Mouse (Mus musculus) urinary bladder, postnatal 4 days (tissue): ENCODE measurements around the gene Tcl1.
A peak's percentile ranks its signal among the peaks of the same experiment; 100 is the strongest.
"Not testable (repeated sequence)": the region's sequence is repeated elsewhere in the genome, so short reads cannot be mapped to it uniquely, and the experiment has no call there.

Source experiments
- DNase-seq, 2 experiments: peaks; one replicate each; pipeline ENCODE4 v3.0.0; 2021 to 2022; ENCODE audit warnings: low spot score in 2 of 2

Gene Tcl1

GRCm38 (mm10) chr12:105222601-105223319 lies at the start of gene Tcl1:
Tcl1 (minus strand) TSS chr12:105222793.
- DNase-seq, result no peak

- no peak for DNase-seq
Measured at GRCm38 (mm10) chr12:105271016-105271965, 48.7 kb upstream of the Tcl1 start.

DNA sequence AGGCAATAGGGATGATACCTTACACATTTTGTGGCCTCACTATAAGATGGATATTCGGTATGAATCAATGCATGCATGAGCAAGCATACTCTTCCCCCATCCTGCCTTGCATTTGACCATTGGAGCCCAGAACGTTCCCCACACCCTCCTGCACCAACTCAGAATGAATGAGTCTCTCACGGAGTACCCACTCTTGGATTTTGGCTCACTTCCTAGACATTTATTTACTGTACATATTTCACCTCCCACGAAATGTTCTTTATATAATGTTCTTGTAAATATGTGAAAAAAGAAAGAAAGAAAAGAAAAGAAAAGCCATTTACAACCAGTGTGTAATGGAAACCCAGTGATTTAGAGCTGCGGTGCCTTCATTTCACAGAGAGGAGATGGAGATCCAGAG lies 44.5 kb upstream of the Tcl1 start:
- DNase-seq, result no peak

DNA sequence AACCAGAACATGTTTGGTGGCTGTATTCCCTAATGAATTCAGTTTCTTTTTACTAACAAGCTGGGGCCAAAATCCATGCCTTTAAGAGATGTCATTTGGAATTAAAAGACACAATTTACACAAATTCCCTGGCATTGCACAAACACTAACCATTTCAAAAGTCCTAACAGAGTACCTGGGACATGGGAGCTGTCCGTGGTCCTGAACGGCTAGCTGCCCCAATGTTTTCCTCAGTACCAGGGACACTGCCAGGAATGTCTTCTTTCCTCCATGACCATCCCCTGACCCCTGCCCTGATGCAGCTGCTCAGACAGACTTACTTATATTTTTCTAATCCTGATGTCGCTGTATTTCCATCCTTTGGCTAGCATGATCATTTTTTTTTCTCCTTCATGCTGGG lies 43.5 kb upstream of the Tcl1 start:
- no peak for DNase-seq

GRCm38 (mm10) chr12:105259221-105259620 lies 36.6 kb upstream of the Tcl1 start:
- DNase-seq, result no peak

GRCm38 (mm10) chr12:105258787-105259186 lies 36.2 kb upstream of the Tcl1 start:
- DNase-seq, result no peak

DNA sequence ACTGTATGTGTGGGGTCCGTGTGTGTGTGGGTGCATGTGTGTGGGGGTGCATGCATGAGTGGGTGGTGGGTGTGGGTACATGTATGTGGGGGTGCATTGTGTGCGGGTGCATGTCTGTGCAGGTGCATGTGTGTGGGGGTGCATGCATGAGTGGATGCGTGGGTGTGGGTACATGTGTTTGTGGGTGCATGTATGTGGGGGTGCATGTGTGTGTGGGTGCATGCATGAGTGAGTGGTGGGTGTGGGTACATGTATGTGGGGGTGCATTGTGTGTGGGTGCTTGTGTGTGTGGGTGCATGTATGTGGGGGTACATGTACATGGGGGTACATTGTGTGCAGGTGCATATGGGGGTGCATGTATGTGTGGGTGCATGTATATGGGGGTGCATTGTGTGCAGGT lies 31.2 kb upstream of the Tcl1 start:
- DNase-seq, result no peak

DNA sequence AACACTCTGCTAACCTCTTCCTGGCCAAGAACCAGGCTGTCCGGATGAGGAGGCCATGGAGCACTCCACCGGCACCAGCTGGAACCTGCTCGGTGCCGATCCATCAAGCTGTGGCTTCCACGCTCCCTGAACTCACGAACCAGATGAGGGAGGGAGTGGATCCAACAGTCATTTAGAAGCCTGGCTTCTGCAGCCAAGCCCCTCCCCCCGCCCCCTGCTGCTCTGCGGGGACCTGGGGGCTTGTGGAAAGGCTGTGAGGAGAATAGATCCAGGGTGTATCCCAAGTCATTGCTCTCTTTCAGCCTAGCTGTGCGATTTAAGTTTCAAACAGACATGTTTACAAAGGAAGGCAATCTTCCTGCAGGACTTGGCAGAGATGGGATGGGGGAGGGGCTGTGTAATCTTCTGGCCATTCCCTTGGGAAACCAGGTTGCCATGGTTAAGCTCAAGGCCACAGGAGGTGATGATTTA lies 26.2 kb upstream of the Tcl1 start:
- no peak for DNase-seq

GRCm38 (mm10) chr12:105239060-105239459 lies 16.5 kb upstream of the Tcl1 start:
- DNase-seq, result no peak

DNA sequence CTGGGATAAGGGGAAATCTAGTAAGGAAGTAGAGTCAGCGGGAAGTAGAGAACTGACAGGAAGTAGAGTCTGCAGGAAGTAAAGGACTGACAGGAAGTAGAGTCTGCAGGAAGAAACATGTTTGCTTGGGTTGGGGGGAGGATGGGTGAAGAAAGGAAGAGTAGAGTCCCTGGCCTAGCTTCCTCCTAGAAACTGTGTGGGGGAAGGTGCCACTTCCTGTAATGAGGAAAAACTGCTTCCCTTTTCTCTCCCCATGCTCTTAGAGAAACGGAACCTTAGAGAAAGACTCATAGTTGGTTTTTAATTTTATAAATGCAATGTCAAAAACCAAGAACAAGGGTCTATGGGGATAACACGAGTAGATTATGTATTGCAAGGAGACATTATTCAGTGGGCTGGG lies 12.5 kb upstream of the Tcl1 start:
- DNase-seq, result no peak

GRCm38 (mm10) chr12:105234362-105234761 lies 11.8 kb upstream of the Tcl1 start:
- no peak for DNase-seq

DNA sequence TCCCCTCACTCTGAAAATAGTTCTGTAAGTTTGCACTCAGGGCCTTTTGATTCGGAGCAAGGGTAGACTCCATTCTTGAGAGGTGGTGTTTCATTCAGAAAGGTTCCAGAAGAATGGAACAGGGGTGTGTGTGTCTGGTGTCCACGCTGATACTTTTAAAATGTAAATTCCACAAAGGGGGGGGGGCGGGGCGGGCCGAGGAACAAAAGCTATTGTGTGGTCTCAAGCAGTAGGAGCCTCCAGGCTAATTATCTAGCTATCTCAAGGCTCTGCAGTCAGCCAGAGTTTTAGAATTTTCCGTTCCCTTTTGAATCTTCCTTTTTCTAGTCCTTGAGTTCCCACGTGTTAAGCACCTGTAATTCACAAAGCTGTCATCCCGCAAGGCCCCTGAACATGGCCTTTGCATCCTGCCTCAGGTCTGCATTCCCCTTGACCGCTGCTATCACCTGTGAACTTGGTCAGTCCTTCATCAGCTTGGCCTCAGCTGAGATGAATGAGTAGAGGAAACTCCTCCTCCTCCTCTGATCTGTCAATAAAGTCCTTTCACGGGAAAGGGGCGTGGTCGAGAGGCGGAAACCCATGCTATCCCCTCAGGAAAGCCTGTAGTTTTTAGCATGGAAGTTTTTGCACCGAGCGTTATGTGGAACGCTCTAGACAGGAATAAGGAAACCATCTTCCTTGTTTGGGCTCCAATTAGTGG lies 2.2 kb upstream of the Tcl1 start:
- no peak for DNase-seq

DNA sequence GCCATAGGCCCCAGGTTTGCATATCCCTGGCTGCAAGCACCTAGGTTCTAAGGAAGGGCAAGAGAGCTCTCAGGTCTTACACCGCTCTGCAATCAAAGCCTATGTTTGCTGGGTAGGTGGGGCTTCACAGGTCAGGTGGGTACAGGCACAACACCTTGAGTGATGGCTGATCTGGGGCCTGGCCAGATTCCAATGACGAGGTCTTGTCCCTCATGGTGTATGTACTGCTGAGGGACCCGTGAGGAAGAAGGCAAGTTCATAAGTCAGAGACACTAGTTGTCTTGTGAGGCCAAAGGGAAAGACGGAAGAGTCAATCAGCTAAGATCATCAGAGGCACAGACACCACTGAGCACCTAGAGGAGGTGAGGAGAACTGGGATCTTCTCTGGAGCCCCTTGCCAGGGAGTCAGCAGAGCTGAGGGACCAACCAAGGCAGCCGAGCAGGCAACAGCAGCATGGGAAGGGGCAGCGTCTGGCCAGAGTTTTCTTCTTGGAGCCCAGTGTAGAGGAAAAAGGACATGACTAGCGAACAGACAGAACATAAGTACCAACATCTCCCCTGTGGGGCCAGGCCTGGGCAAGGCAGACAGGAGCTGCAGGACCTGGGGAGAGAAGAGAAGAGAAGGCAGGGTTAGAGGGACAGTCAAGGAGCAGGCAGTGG lies 5.4 kb downstream of the Tcl1 start:
- peak in 1 of 2 experiments; percentile 57 for DNase-seq

- DNase-seq, result no peak
Measured at GRCm38 (mm10) chr12:105209231-105209630, 13.4 kb downstream of the Tcl1 start.

GRCm38 (mm10) chr12:105208441-105208840 lies 14.2 kb downstream of the Tcl1 start:
- DNase-seq, result no peak

DNA sequence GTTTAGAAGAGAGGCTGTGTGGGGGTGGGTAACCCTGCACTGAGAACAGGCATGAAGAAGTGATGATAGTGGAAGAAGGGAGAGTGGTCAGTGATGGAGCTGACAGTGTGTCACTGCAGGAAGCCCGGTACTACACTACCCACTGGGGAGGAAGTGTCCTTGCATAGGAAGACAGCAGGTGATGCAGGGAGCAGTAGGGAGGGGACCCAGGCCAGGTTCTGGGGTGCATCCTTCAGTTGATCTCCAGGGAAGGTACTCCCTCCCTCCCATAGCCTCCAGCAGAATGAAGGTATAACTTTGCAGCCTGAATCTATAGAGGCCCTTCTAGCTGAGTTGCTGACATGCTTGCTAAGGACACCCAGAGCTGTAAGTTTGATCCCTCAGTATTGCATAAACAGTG lies 15.5 kb downstream of the Tcl1 start:
- DNase-seq, result no peak

- not testable (repeated sequence) for DNase-seq
Measured at GRCm38 (mm10) chr12:105201657-105202056, 20.9 kb downstream of the Tcl1 start, which contains the start of gene Tcl1b4. Tcl1b4 (plus strand) TSS chr12:105201957.

GRCm38 (mm10) chr12:105199684-105200497 lies 22.7 kb downstream of the Tcl1 start:
- not testable (repeated sequence) for DNase-seq

DNA sequence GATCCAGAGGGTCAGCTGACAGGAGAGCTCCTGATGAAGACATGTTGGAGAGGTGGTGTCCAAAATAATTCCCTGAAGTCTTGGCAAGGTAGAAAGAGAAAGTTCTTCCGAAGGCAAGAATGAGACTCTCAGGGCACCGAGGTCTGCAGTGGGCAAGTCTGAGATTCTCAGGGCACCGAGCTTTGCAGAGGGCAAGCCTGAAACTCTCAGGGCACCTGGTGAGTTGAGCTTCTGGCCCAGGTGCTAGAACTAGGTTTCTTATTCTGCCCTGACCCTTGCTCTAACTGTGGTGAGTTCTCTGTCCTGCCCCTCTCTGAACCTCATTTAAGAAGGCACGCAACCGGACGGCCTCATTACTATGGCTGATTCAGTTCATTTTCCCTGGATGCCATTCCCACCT lies 31.9 kb downstream of the Tcl1 start, which contains the start of gene Tcl1b3:
Tcl1b3 (plus strand) TSS at position 301 of the 400 bp plus-strand sequence.
- DNase-seq, result not testable (repeated sequence)

DNA sequence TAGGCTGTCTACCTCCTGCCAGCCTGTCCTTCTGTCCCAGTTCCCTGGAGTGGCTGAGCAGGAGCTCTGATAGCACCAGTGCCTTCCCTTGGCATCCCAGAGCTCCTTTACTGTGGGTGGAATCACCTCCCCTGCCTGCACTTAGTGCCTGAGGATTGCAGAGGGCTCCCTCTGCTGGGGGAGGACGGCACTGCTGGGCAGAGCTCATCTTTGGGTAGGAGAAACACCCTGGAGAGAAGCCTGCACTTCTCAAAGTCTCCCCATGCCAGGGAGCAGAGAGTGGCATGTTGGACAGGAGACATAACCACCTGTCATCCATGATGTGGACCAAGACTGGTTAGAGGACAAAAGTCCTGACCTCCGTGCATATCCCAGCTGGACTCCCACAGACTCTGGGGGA lies 33.6 kb downstream of the Tcl1 start:
- not testable (repeated sequence) for DNase-seq
